Mouse (Mus musculus) liver, embryonic 14.5 days (tissue): Measurements from ENCODE around the gene Cntn5. TPM values are rescaled to one million over a fixed set of nuclear protein-coding genes. Genes with fewer than 3 reads are reported as not detected.

Experiments used
- ATAC-seq: fragments of 200-750 bp; cut with Nextera tagmentation; 2 replicates; pipeline ENCODE4 v1.8.0; 2017; ENCODE audit warnings: moderate number of reproducible peaks, mild to moderate bottlenecking, moderate library complexity; ENCODE audit not compliant: insufficient read depth
- DNase-seq, 3 experiments: peaks; one replicate each; pipeline ENCODE4 v3.0.0-alpha.2; 2012 to 2013; ENCODE audit warnings: low read depth in 3 of 3, low spot score in 3 of 3
- H3K27ac ChIP-seq: fragments of 300-500 bp; sonication (generic); 2 replicates; pipeline ENCODE4 v1.5.1; 2014; ENCODE audit warnings: moderate library complexity, mild to moderate bottlenecking, control low read depth, inconsistent platforms
- H3K27me3 ChIP-seq: fragments of 300-500 bp; sonication (generic); 2 replicates; pipeline ENCODE4 v1.6.1; 2014; ENCODE audit warnings: mild to moderate bottlenecking, low read length, moderate library complexity; ENCODE audit not compliant: control insufficient read depth, insufficient read depth
- H3K36me3 ChIP-seq: fragments of 300-500 bp; sonication (generic); replicated peaks from 2 replicates; pipeline ENCODE4 v1.6.1; 2014; ENCODE audit warnings: low read depth; ENCODE audit not compliant: control insufficient read depth, insufficient read depth
- H3K4me1 ChIP-seq, 2 experiments: fragments of 200-500 bp in 1 of 2; fragments of 300-500 bp in 1 of 2; sonication (generic) in 1 of 2; replicated peaks; 2 replicates each; pipeline ENCODE4 v1.6.1; 2012 to 2014; ENCODE audit warnings: antibody characterized with exemption in 1 of 2, inconsistent platforms in 1 of 2, low read length in 1 of 2; ENCODE audit not compliant: control insufficient read depth in 2 of 2, insufficient read depth in 2 of 2
- H3K4me2 ChIP-seq: fragments of 300-500 bp; sonication (generic); 2 replicates; pipeline ENCODE4 v1.6.1; 2014; ENCODE audit warnings: low read depth, mild to moderate bottlenecking, control low read depth, moderate library complexity
- H3K4me3 ChIP-seq, 2 experiments: fragments of 200-500 bp in 1 of 2; fragments of 300-500 bp in 1 of 2; sonication (generic) in 1 of 2; 2 replicates each; pipeline ENCODE4 v1.5.1; 2012 to 2014; ENCODE audit warnings: low read depth in 2 of 2, low read length in 2 of 2, mild to moderate bottlenecking in 2 of 2, control low read depth in 1 of 2, inconsistent platforms in 1 of 2, moderate library complexity in 1 of 2; ENCODE audit not compliant: insufficient read depth in 1 of 2
- H3K9ac ChIP-seq: fragments of 300-500 bp; sonication (generic); replicated peaks from 2 replicates; pipeline ENCODE4 v1.6.1; 2014; ENCODE audit warnings: mild to moderate bottlenecking, control low read depth, moderate library complexity
- H3K9me3 ChIP-seq: fragments of 300-500 bp; sonication (generic); 2 replicates; pipeline ENCODE4 v1.6.1; 2016; ENCODE audit warnings: low read length, mixed read lengths; ENCODE audit not compliant: control insufficient read depth
- CTCF ChIP-seq: IDR thresholded peaks from 2 replicates; pipeline ENCODE4 v1.5.1; 2016; ENCODE audit warnings: antibody characterized with exemption, low read depth, control low read depth
- EP300 ChIP-seq: IDR thresholded peaks from 2 replicates; pipeline ENCODE4 v1.6.1; 2016; ENCODE audit warnings: antibody characterized with exemption, low read depth
- WGBS: fragments of 180-500 bp; shearing (Covaris S2); extraction: QIAGEN DNeasy Blood & Tissue Kit; methylation state at CpG from one replicate; pipeline ENCODE4 v1.1.7; 2014; ENCODE audit not compliant: insufficient replicate concordance; 5-methylcytosine and 5-hydroxymethylcytosine counted together
- polyA plus RNA-seq, 2 experiments: library from polyadenylated mRNA; depleted of rRNA in 1 of 2; stranded (reverse) in 1 of 2; unstranded in 1 of 2; fragments of >200 nt; fragmentation: Nextera tagmentation in 1 of 2; extraction: Ambion mirVana in 1 of 2; gene quantifications; 2 replicates each; pipeline versions ENCODE4 v1.2.1 to v1.2.3; 2012 to 2014

Cntn5 gene
- polyA plus RNA-seq, 2 experiments, result not detected

- Histone ChIP-seq H3K4me1 (no peaks in the 10 kb centered on the region), H3K4me3 (no peak overlapping the region), H3K27ac (no peak overlapping the region), H3K4me2 (no peak overlapping the region), H3K9me3 (no peaks in the 10 kb centered on the region), H3K27me3 (no peaks in the 10 kb centered on the region), H3K36me3 (no peaks in the 10 kb centered on the region), H3K9ac (no peak overlapping the region)
- DNase-seq, result no peak
- no peak for ATAC-seq
- no peak for TF ChIP-seq CTCF
- TF ChIP-seq EP300, result no peak
- WGBS, result 49% methylated on average over 5 of the region's 5 CpGs
These were observed 535.6 kb downstream of the Cntn5 start for GRCm38 (mm10) chr9:10368971-10369370.

- Histone ChIP-seq H3K4me3 (no peak overlapping the region), H3K9me3 (no peaks in the 10 kb centered on the region), H3K36me3 (no peaks in the 10 kb centered on the region), H3K27me3 (no peaks in the 10 kb centered on the region), H3K27ac (no peak overlapping the region), H3K9ac (no peak overlapping the region), H3K4me2 (no peak overlapping the region), H3K4me1 (no peaks in the 10 kb centered on the region)
- WGBS, result 21% methylated on average over 1 of the region's 1 CpGs
- DNase-seq (no peak), ATAC-seq (no peak)
- TF ChIP-seq EP300, result no peak
- TF ChIP-seq CTCF, result no peak
These were observed 536.2 kb downstream of the Cntn5 start for GRCm38 (mm10) chr9:10368410-10368809.

- Histone ChIP-seq H3K4me2 (no peak overlapping the region), H3K27ac (no peak overlapping the region), H3K4me1 (no peaks in the 10 kb centered on the region), H3K9me3 (no peaks in the 10 kb centered on the region), H3K36me3 (no peaks in the 10 kb centered on the region), H3K27me3 (no peaks in the 10 kb centered on the region), H3K9ac (no peak overlapping the region), H3K4me3 (no peak overlapping the region)
- 33% methylated on average over 6 of the region's 6 CpGs for WGBS
- DNase-seq (no peak), ATAC-seq (no peak)
- TF ChIP-seq CTCF (no peak), EP300 (no peak)
These were observed 538.2 kb downstream of the Cntn5 start for GRCm38 (mm10) chr9:10366246-10366955.

GRCm38 (mm10) chr9:10350909-10351655 lies 553.5 kb downstream of the Cntn5 start:
- ATAC-seq (no peak), DNase-seq (no peak)
- TF ChIP-seq EP300, result no peak
- TF ChIP-seq CTCF, result no peak
- H3K4me1 ChIP-seq, result no peaks in the 10 kb centered on the region
- H3K4me3 ChIP-seq, result no peak overlapping the region
- H3K27me3 ChIP-seq, result no peaks in the 10 kb centered on the region
- H3K9ac ChIP-seq, result no peak overlapping the region
- H3K4me2 ChIP-seq, result no peak overlapping the region
- H3K9me3 ChIP-seq, result no peaks in the 10 kb centered on the region
- H3K36me3 ChIP-seq, result no peaks in the 10 kb centered on the region
- 62% methylated on average over 4 of the region's 4 CpGs for WGBS
- no peak overlapping the region for H3K27ac ChIP-seq

- H3K36me3 ChIP-seq, result no peaks in the 10 kb centered on the region
- H3K4me1 ChIP-seq, result no peaks in the 10 kb centered on the region
- DNase-seq, result no peak
- H3K4me2 ChIP-seq, result no peak overlapping the region
- H3K9ac ChIP-seq, result no peak overlapping the region
- TF ChIP-seq CTCF (peak; percentile 27; the same call in 1 of the 2 replicates), EP300 (no peak)
- H3K9me3 ChIP-seq, result no peaks in the 10 kb centered on the region
- no peaks in the 10 kb centered on the region for H3K27me3 ChIP-seq
- H3K4me3 ChIP-seq, result no peak overlapping the region
- WGBS, result 69% methylated on average over 9 of the region's 11 CpGs
- H3K27ac ChIP-seq, result no peak overlapping the region
- no peak for ATAC-seq
These were observed 555.8 kb downstream of the Cntn5 start for GRCm38 (mm10) chr9:10348741-10349140.
